Mouse (Mus musculus): ENCODE results near the gene Pbld2. TPM values are rescaled to one million over a fixed set of nuclear protein-coding genes. Genes with fewer than 3 reads are reported as not detected.

Gene Pbld2
- polyA plus RNA-seq, 1 experiment from 2014 or later: 0.52 TPM

GRCm38 (mm10) chr10:63026156-63026794, 2.2 kb downstream of the Pbld2 start:
- Histone ChIP-seq H3K9me3 (no peaks in the 10 kb centered on the region), H3K9ac (no peak overlapping the region), H3K36me3 (no peaks in the 10 kb centered on the region), H3K27me3 (no peaks in the 10 kb centered on the region), H3K4me2 (replicated peaks) (peak overlapping the region; percentile 35), H3K4me1 (peaks cover 26% of the 10 kb centered on the region), H3K27ac (peak overlapping the region; percentile 67), H3K4me3 (0 out of 2 replicates have a peak overlapping the region, but pooled peaks have one; percentile 1)
- WGBS: 11% methylated on average over 8 of the region's 8 CpGs
- no peak for ATAC-seq (ENCODE audit: insufficient number of reproducible peaks, insufficient read depth, low FRiP score, low TSS enrichment)

- no peak overlapping the region for H3K4me2 ChIP-seq (replicated peaks)
- H3K36me3 ChIP-seq: no peaks in the 10 kb centered on the region
- no peaks in the 10 kb centered on the region for H3K9me3 ChIP-seq
- 81% methylated on average over 6 of the region's 6 CpGs for WGBS
- no peak for ATAC-seq (ENCODE audit: insufficient number of reproducible peaks, insufficient read depth, low FRiP score, low TSS enrichment)
- peak overlapping the region; percentile 67 for H3K27ac ChIP-seq
- H3K4me3 ChIP-seq: no peak overlapping the region
- H3K4me1 ChIP-seq: peaks cover 22% of the 10 kb centered on the region
- H3K9ac ChIP-seq: no peak overlapping the region
- no peaks in the 10 kb centered on the region for H3K27me3 ChIP-seq
Observed at GRCm38 (mm10) chr10:63026795-63027160, 2.7 kb downstream of the Pbld2 start.

GRCm38 (mm10) chr10:63027376-63028161, 3.5 kb downstream of the Pbld2 start:
- H3K4me3 ChIP-seq: no peak overlapping the region
- peaks cover 19% of the 10 kb centered on the region for H3K4me1 ChIP-seq
- no peak overlapping the region for H3K4me2 ChIP-seq (replicated peaks)
- H3K27ac ChIP-seq: no peak overlapping the region
- no peaks in the 10 kb centered on the region for H3K27me3 ChIP-seq
- 89% methylated on average over 10 of the region's 10 CpGs for WGBS
- no peak for ATAC-seq (ENCODE audit: insufficient number of reproducible peaks, insufficient read depth, low FRiP score, low TSS enrichment)
- no peaks in the 10 kb centered on the region for H3K36me3 ChIP-seq
- H3K9me3 ChIP-seq: no peaks in the 10 kb centered on the region
- no peak overlapping the region for H3K9ac ChIP-seq

- WGBS: 71% methylated on average over 4 of the region's 4 CpGs
- Histone ChIP-seq H3K4me2 (replicated peaks) (no peak overlapping the region), H3K4me1 (peaks cover 19% of the 10 kb centered on the region), H3K27me3 (no peaks in the 10 kb centered on the region), H3K36me3 (no peaks in the 10 kb centered on the region), H3K9me3 (no peaks in the 10 kb centered on the region), H3K27ac (0 out of 2 replicates have a peak overlapping the region, but pooled peaks have one; percentile 11), H3K9ac (no peak overlapping the region), H3K4me3 (no peak overlapping the region)
- no peak for ATAC-seq (ENCODE audit: insufficient number of reproducible peaks, insufficient read depth, low FRiP score, low TSS enrichment)
Observed at GRCm38 (mm10) chr10:63028396-63028795, 4.3 kb downstream of the Pbld2 start.

- Histone ChIP-seq H3K27ac (no peak overlapping the region), H3K27me3 (no peaks in the 10 kb centered on the region), H3K4me3 (no peak overlapping the region), H3K4me2 (replicated peaks) (no peak overlapping the region), H3K9me3 (no peaks in the 10 kb centered on the region), H3K4me1 (no peaks in the 10 kb centered on the region), H3K36me3 (no peaks in the 10 kb centered on the region), H3K9ac (no peak overlapping the region)
- WGBS: 79% methylated on average over 3 of the region's 3 CpGs
- ATAC-seq (ENCODE audit: insufficient number of reproducible peaks, insufficient read depth, low FRiP score, low TSS enrichment): no peak
Observed at GRCm38 (mm10) chr10:63032267-63032666, 8.2 kb downstream of the Pbld2 start.

GRCm38 (mm10) chr10:63032956-63033355, 8.8 kb downstream of the Pbld2 start:
- H3K9ac ChIP-seq: no peak overlapping the region
- no peaks in the 10 kb centered on the region for H3K27me3 ChIP-seq
- 76% methylated on average over 3 of the region's 3 CpGs for WGBS
- H3K36me3 ChIP-seq: no peaks in the 10 kb centered on the region
- no peak overlapping the region for H3K4me3 ChIP-seq
- H3K4me2 ChIP-seq (replicated peaks): no peak overlapping the region
- H3K9me3 ChIP-seq: no peaks in the 10 kb centered on the region
- no peak for ATAC-seq (ENCODE audit: insufficient number of reproducible peaks, insufficient read depth, low FRiP score, low TSS enrichment)
- H3K4me1 ChIP-seq: no peaks in the 10 kb centered on the region
- no peak overlapping the region for H3K27ac ChIP-seq

- ATAC-seq (ENCODE audit: insufficient number of reproducible peaks, insufficient read depth, low FRiP score, low TSS enrichment): no peak
Observed at GRCm38 (mm10) chr10:63038571-63039320, 14.6 kb downstream of the Pbld2 start.

GRCm38 (mm10) chr10:63039867-63040628, 15.9 kb downstream of the Pbld2 start:
- Histone ChIP-seq H3K36me3 (no peaks in the 10 kb centered on the region), H3K27ac (no peak overlapping the region), H3K9ac (no peak overlapping the region), H3K4me1 (no peaks in the 10 kb centered on the region), H3K27me3 (no peaks in the 10 kb centered on the region), H3K4me2 (replicated peaks) (no peak overlapping the region), H3K9me3 (no peaks in the 10 kb centered on the region), H3K4me3 (no peak overlapping the region)
- no peak for ATAC-seq (ENCODE audit: insufficient number of reproducible peaks, insufficient read depth, low FRiP score, low TSS enrichment)
- WGBS: 74% methylated on average over 5 of the region's 5 CpGs

More at GRCm38 (mm10) chr10:63038571-63039320, 14.6 kb downstream of the Pbld2 start:
- Histone ChIP-seq H3K36me3 (no peaks in the 10 kb centered on the region), H3K4me3 (no peak overlapping the region), H3K4me2 (replicated peaks) (no peak overlapping the region), H3K27ac (no peak overlapping the region), H3K27me3 (no peaks in the 10 kb centered on the region), H3K4me1 (no peaks in the 10 kb centered on the region), H3K9ac (no peak overlapping the region), H3K9me3 (no peaks in the 10 kb centered on the region)
- WGBS: 77% methylated on average over 14 of the region's 14 CpGs

GRCm38 (mm10) chr10:63043154-63043553, 19.0 kb downstream of the Pbld2 start:
- Histone ChIP-seq H3K4me3 (no peak overlapping the region), H3K9ac (no peak overlapping the region), H3K27me3 (no peaks in the 10 kb centered on the region), H3K27ac (no peak overlapping the region), H3K4me2 (replicated peaks) (no peak overlapping the region), H3K36me3 (no peaks in the 10 kb centered on the region), H3K9me3 (no peaks in the 10 kb centered on the region), H3K4me1 (no peaks in the 10 kb centered on the region)
- no peak for ATAC-seq (ENCODE audit: insufficient number of reproducible peaks, insufficient read depth, low FRiP score, low TSS enrichment)
- WGBS: 63% methylated on average over 3 of the region's 3 CpGs

GRCm38 (mm10) chr10:63047751-63048150, 23.6 kb downstream of the Pbld2 start:
- Histone ChIP-seq H3K27me3 (no peaks in the 10 kb centered on the region), H3K4me1 (no peaks in the 10 kb centered on the region), H3K4me3 (no peak overlapping the region), H3K9ac (no peak overlapping the region), H3K4me2 (replicated peaks) (no peak overlapping the region), H3K27ac (no peak overlapping the region), H3K9me3 (no peaks in the 10 kb centered on the region), H3K36me3 (no peaks in the 10 kb centered on the region)
- WGBS: 87% methylated on average over 8 of the region's 8 CpGs
- no peak for ATAC-seq (ENCODE audit: insufficient number of reproducible peaks, insufficient read depth, low FRiP score, low TSS enrichment)

GRCm38 (mm10) chr10:63049106-63049505, 25.0 kb downstream of the Pbld2 start:
- Histone ChIP-seq H3K9me3 (no peaks in the 10 kb centered on the region), H3K9ac (no peak overlapping the region), H3K4me3 (no peak overlapping the region), H3K27me3 (no peaks in the 10 kb centered on the region), H3K27ac (no peak overlapping the region), H3K36me3 (no peaks in the 10 kb centered on the region), H3K4me2 (replicated peaks) (no peak overlapping the region), H3K4me1 (0 out of 2 replicates have a peak, but pooled peaks cover 4% of the 10 kb centered on the region)
- no peak for ATAC-seq (ENCODE audit: insufficient number of reproducible peaks, insufficient read depth, low FRiP score, low TSS enrichment)
- WGBS: 92% methylated on average over 2 of the region's 2 CpGs

All from embryonic facial prominence, embryonic 12.5 days (tissue).